Mouse (Mus musculus) stomach, postnatal 0 days (tissue): ENCODE data around the gene Itgb7. TPM values are rescaled to one million over a fixed set of nuclear protein-coding genes. Genes with fewer than 3 reads are reported as not detected.

Source experiments
- ATAC-seq: fragments of 200-750 bp; cut with Nextera tagmentation; 2 replicates; pipeline ENCODE4 v1.8.0; 2017; ENCODE audit not compliant: low FRiP score, low TSS enrichment
- DNase-seq: peaks from one replicate; pipeline ENCODE4 v3.0.0-alpha.2; 2016; ENCODE audit warnings: low spot score
- H3K27ac ChIP-seq: fragments of 300-500 bp; sonication (generic); replicated peaks from 2 replicates; pipeline ENCODE4 v1.5.1; 2014; ENCODE audit warnings: mild to moderate bottlenecking, control low read depth
- H3K27me3 ChIP-seq: fragments of 300-500 bp; sonication (generic); 2 replicates; pipeline ENCODE4 v1.6.1; 2014; ENCODE audit warnings: low read length; ENCODE audit not compliant: control insufficient read depth, insufficient read depth
- H3K36me3 ChIP-seq: fragments of 300-500 bp; sonication (generic); 2 replicates; pipeline ENCODE4 v1.6.1; 2014; ENCODE audit warnings: low read length, mixed read lengths; ENCODE audit not compliant: control insufficient read depth, insufficient read depth
- H3K4me1 ChIP-seq: fragments of 300-500 bp; sonication (generic); replicated peaks from 2 replicates; pipeline ENCODE4 v1.6.1; 2014; ENCODE audit warnings: antibody characterized with exemption; ENCODE audit not compliant: control insufficient read depth, insufficient read depth
- H3K4me2 ChIP-seq: fragments of 300-500 bp; sonication (generic); replicated peaks from 2 replicates; pipeline ENCODE4 v1.6.1; 2014; ENCODE audit warnings: low read depth, mild to moderate bottlenecking, control low read depth, moderate library complexity
- H3K4me3 ChIP-seq: fragments of 300-500 bp; sonication (generic); 2 replicates; pipeline ENCODE4 v1.5.1; 2014; ENCODE audit warnings: low read depth, low read length, control low read depth
- H3K9ac ChIP-seq: fragments of 300-500 bp; sonication (generic); 2 replicates; pipeline ENCODE4 v1.6.1; 2014; ENCODE audit warnings: mild to moderate bottlenecking, low read length, control low read depth, mixed read lengths
- H3K9me3 ChIP-seq: fragments of 300-500 bp; sonication (generic); 2 replicates; pipeline ENCODE4 v1.6.1; 2016; ENCODE audit warnings: low read length; ENCODE audit not compliant: control insufficient read depth
- CTCF ChIP-seq: IDR thresholded peaks from 2 replicates; pipeline ENCODE4 v1.5.1; 2016; ENCODE audit warnings: antibody characterized with exemption, low read depth, mild to moderate bottlenecking, moderate library complexity
- EP300 ChIP-seq: optimal IDR thresholded peaks from 2 replicates; pipeline ENCODE3; 2016; ENCODE audit warnings: antibody characterized with exemption
- WGBS: fragments of 180-500 bp; shearing (Covaris S2); extraction: QIAGEN DNeasy Blood & Tissue Kit; methylation state at CpG from one replicate; pipeline ENCODE4 v1.1.7; 2014; 5-methylcytosine and 5-hydroxymethylcytosine counted together
- polyA plus RNA-seq: library from polyadenylated mRNA; unstranded; fragments of >200 nt; fragmentation: Nextera tagmentation; extraction: Ambion mirVana; gene quantifications from 2 replicates; pipeline ENCODE4 v1.2.1, GENCODE M21; 2015

The Itgb7 gene
- polyA plus RNA-seq, 1 experiment from 2014 or later: 1.2 TPM

GRCm38 (mm10) chr15:102214132-102214531 lies 17.6 kb downstream of the Itgb7 start:
- DNase-seq (no peak), ATAC-seq (no peak)
- TF ChIP-seq EP300 (no peak), CTCF (no peak)
- Histone ChIP-seq H3K27me3 (no peaks in the 10 kb centered on the region), H3K9ac (no peak overlapping the region), H3K4me2 (no peak overlapping the region), H3K27ac (no peak overlapping the region), H3K4me1 (no peaks in the 10 kb centered on the region), H3K4me3 (no peak overlapping the region), H3K9me3 (no peaks in the 10 kb centered on the region), H3K36me3 (peaks cover 29% of the 10 kb centered on the region)
- WGBS: 49% methylated on average over 2 of the region's 2 CpGs

- no peaks in the 10 kb centered on the region for H3K27me3 ChIP-seq
- H3K4me3 ChIP-seq: no peak overlapping the region
- H3K9ac ChIP-seq: no peak overlapping the region
- H3K9me3 ChIP-seq: no peaks in the 10 kb centered on the region
- peaks cover 38% of the 10 kb centered on the region for H3K36me3 ChIP-seq
- no peak for TF ChIP-seq CTCF
- TF ChIP-seq EP300: no peak
- WGBS: 79% methylated on average over 6 of the region's 6 CpGs
- H3K4me2 ChIP-seq: no peak overlapping the region
- no peak overlapping the region for H3K27ac ChIP-seq
- no peaks in the 10 kb centered on the region for H3K4me1 ChIP-seq
- DNase-seq (no peak), ATAC-seq (no peak)
Measured at GRCm38 (mm10) chr15:102211895-102212294, 19.8 kb downstream of the Itgb7 start.

- no peaks in the 10 kb centered on the region for H3K9me3 ChIP-seq
- peaks cover 41% of the 10 kb centered on the region for H3K36me3 ChIP-seq
- 91% methylated on average over 4 of the region's 4 CpGs for WGBS
Measured at GRCm38 (mm10) chr15:102210816-102211215, 20.9 kb downstream of the Itgb7 start.

GRCm38 (mm10) chr15:102209114-102209513 lies 22.6 kb downstream of the Itgb7 start:
- 92% methylated on average over 8 of the region's 8 CpGs for WGBS
- Histone ChIP-seq H3K4me3 (no peak overlapping the region), H3K36me3 (peaks cover 42% of the 10 kb centered on the region), H3K4me2 (no peak overlapping the region), H3K27me3 (no peaks in the 10 kb centered on the region), H3K9me3 (no peaks in the 10 kb centered on the region), H3K27ac (no peak overlapping the region), H3K4me1 (no peaks in the 10 kb centered on the region; the same call in 1 of the 2 replicates), H3K9ac (no peak overlapping the region)
- ATAC-seq (no peak), DNase-seq (no peak)
- TF ChIP-seq CTCF: no peak
- no peak for TF ChIP-seq EP300

More at GRCm38 (mm10) chr15:102210816-102211215, 20.9 kb downstream of the Itgb7 start:
- DNase-seq (no peak), ATAC-seq (no peak)
- Histone ChIP-seq H3K4me3 (no peak overlapping the region), H3K4me1 (no peaks in the 10 kb centered on the region; the same call in 1 of the 2 replicates), H3K4me2 (no peak overlapping the region), H3K9ac (no peak overlapping the region), H3K27me3 (no peaks in the 10 kb centered on the region), H3K27ac (no peak overlapping the region)
- TF ChIP-seq EP300 (no peak), CTCF (no peak)

- ATAC-seq: no peak
- Histone ChIP-seq H3K9ac (no peak overlapping the region), H3K4me1 (no peaks in the 10 kb centered on the region; the same call in 1 of the 2 replicates), H3K27ac (no peak overlapping the region), H3K36me3 (peaks cover 36% of the 10 kb centered on the region), H3K4me3 (no peak overlapping the region), H3K27me3 (no peaks in the 10 kb centered on the region), H3K9me3 (no peaks in the 10 kb centered on the region), H3K4me2 (no peak overlapping the region)
- DNase-seq: no peak
- no peak for TF ChIP-seq EP300
- no peak for TF ChIP-seq CTCF
- 67% methylated on average over 9 of the region's 9 CpGs for WGBS
Measured at GRCm38 (mm10) chr15:102208092-102208561, 23.6 kb downstream of the Itgb7 start.

- no peak overlapping the region for H3K4me3 ChIP-seq
- no peak for TF ChIP-seq EP300
- TF ChIP-seq CTCF: no peak
- peaks cover 31% of the 10 kb centered on the region for H3K36me3 ChIP-seq
- 71% methylated on average over 3 of the region's 3 CpGs for WGBS
- H3K4me1 ChIP-seq: no peaks in the 10 kb centered on the region; the same call in 1 of the 2 replicates
- no peak overlapping the region for H3K4me2 ChIP-seq
- H3K9ac ChIP-seq: no peak overlapping the region
- no peaks in the 10 kb centered on the region for H3K9me3 ChIP-seq
- ATAC-seq: no peak
- no peak overlapping the region for H3K27ac ChIP-seq
- no peak for DNase-seq
- H3K27me3 ChIP-seq: no peaks in the 10 kb centered on the region
Measured at GRCm38 (mm10) chr15:102207351-102207750, 24.4 kb downstream of the Itgb7 start.
